Mouse (Mus musculus): ENCODE measurements around the gene Eif5a.

Gene Eif5a

DNA sequence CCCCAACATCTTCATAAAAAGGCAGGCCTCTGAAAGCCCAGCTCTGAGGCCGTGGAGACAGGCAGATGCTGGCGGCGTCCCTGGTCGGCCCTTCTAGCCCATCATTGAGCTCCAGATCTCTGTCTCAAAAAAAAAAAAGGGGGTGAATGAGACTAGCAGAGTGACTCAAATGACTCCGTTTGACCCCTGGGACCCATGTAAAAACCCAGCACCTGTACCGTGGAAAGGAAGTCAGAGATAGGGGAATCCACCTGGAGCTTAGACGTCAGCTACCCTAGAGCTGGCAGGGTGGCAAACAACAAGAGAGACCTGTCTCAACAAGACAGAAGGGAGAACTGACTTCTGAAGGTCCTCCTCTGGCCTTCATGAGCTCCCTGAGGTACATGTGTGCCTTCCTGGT is 49.9 kb downstream of the Eif5a start:
- no peak for DNase-seq (ENCODE audit: low read depth)

GRCm38 (mm10) chr11:69870289-69871069 is 51.3 kb downstream of the Eif5a start:
- DNase-seq (ENCODE audit: low read depth), result no peak

DNA sequence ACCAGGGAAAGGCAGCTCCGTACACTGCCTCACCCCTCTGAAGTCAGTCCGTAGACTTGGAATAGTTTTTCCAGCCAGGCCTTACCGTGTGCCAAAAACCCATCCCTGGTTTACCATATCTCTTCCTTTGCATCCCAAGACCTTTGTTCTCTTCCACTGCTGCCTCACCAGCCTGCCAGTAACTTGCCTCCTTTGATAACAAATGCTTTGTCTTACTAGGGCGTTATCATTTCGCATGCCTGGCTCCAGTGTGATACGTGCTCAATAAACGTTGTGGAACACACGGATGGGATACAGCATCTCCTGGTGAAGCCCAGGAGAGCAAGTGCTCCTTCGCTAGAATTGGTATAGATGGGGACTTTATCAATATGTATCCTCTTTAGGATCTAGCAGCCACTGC is 54.4 kb downstream of the Eif5a start:
- no peak for DNase-seq (ENCODE audit: low read depth)
